9 mouse cellular contexts compared by ENCODE assay signal in genomic region chr1:86111779-86112178, GRCm38 (mm10). TPM values are rescaled to one million over a fixed set of nuclear protein-coding genes. Genes with fewer than 3 reads are reported as not detected.
DNase-seq lines count a peak whose midpoint lies in the region; ATAC-seq and TF ChIP-seq lines count a peak whose summit lies in the region.
"Had no signal": no experiment of that assay in that cellular context is flagged by ENCODE, and none has a peak within 500 bp of the region (broad histone marks: within the 10 kb centered on the region; RNA-seq: fewer than 3 reads in every experiment).

Gene Htr2b (minus strand): TSS chr1:86111970.

- H3K36me3 ChIP-seq in heart, postnatal 0 days (replicated peaks; ENCODE audit: control insufficient read depth, insufficient read depth, low read length), result peaks cover 9% of the 10 kb centered on the region

- no peaks in the 10 kb centered on the region for H3K27me3 ChIP-seq in heart, postnatal 0 days (ENCODE audit: control insufficient read depth, insufficient read depth, low read length)

- peak; percentile 58; the same call in 1 of the 2 replicates for ATAC-seq in heart, postnatal 0 days (ENCODE audit: insufficient read depth, low read depth)
- no peak for ATAC-seq in CD4-positive, CD25-positive, alpha-beta regulatory T cell, adult 4 months

- WGBS in heart, postnatal 0 days, result 49% methylated on average over 6 of the region's 6 CpGs

- peak; percentile 26; the same call in 1 of the 2 replicates for TF ChIP-seq CTCF in heart, postnatal 0 days (IDR thresholded peaks at IDR 0.05; ENCODE audit: low read depth)

- H3K9ac ChIP-seq in heart, postnatal 0 days (replicated peaks; ENCODE audit: low read depth, low read length), result no peak within 1 kb of the TSS

- H3K4me1 ChIP-seq in heart, postnatal 0 days (ENCODE audit: control insufficient read depth, insufficient read depth), result no peaks in the 10 kb centered on the region

- no peak within 1 kb of the TSS for H3K4me2 ChIP-seq in heart, postnatal 0 days (ENCODE audit: low read depth, low read length)

- no peak within 1 kb of the TSS for H3K27ac ChIP-seq in heart, postnatal 0 days (ENCODE audit: low read depth)

- H3K4me3 ChIP-seq in heart, postnatal 0 days (ENCODE audit: low read depth, low read length), result no peak within 1 kb of the TSS

- no peak for TF ChIP-seq EP300 in heart, postnatal 0 days (IDR thresholded peaks at IDR 0.05; ENCODE audit: low read depth)

- peak; percentile 4 for DNase-seq in embryo, embryonic 10.5 days (ENCODE audit: low spot score)
- no peak for DNase-seq in embryo, embryonic 9.5 days (ENCODE audit: extremely low spot score)
- DNase-seq in adipocyte (ENCODE audit: low spot score), result peak; percentile 5
- DNase-seq in heart, postnatal 0 days (ENCODE audit: low spot score), result peak; percentile 41
- DNase-seq in layer of hippocampus, adult 18-20 months (ENCODE audit: low spot score in 2 of 2), result peak; percentile 51 to 69
- peak; percentile 4 for DNase-seq in mesoderm, embryonic 11.5 days (ENCODE audit: low read depth, low spot score)
- no peak for DNase-seq in yolk sac, embryonic 10.5 days (ENCODE audit: low spot score)

- no peaks in the 10 kb centered on the region for H3K9me3 ChIP-seq in heart, postnatal 0 days (replicated peaks; ENCODE audit: control insufficient read depth, low read length)

RNA-seq across cellular contexts. Expression of gene Htr2b, which starts in this region (rescaled TPM):
- total RNA-seq in heart, postnatal 0 days (2014; rRNA removed; ENCODE audit: low replicate concordance), result not detected in 2 replicates
- 0.11 and 0.25 TPM in 2 replicates for polyA plus RNA-seq in heart, postnatal 0 days (2015; fragmentation: Nextera tagmentation; extraction: Ambion mirVana)
- not detected for total RNA-seq in layer of hippocampus, adult 18-20 months (2021)
- polyA plus RNA-seq in CD4-positive, CD25-positive, alpha-beta regulatory T cell, adult 4 months (2017; shearing (Covaris generic)), result under 1 TPM in 1 of 2 experiments, not detected in 1; 0.39 TPM
- total RNA-seq: liver, adult 2 months had no signal
- polyA plus RNA-seq: liver, adult 2 months had no signal

Comparison
In these comparisons a context has a peak if more than half of its experiments do, and no peak if none do; other contexts are left out.
1. DNase-seq: peak in embryo, embryonic 10.5 days (single experiment), adipocyte (single experiment) and mesoderm, embryonic 11.5 days (single experiment); none in embryo, embryonic 9.5 days (single experiment) and yolk sac, embryonic 10.5 days (single experiment).
2. Peak in DNase-seq and ATAC-seq in heart, postnatal 0 days; RNA of the gene not detected or under 1 TPM.
3. Peak in DNase-seq in layer of hippocampus, adult 18-20 months; RNA of the gene not detected or under 1 TPM.